In the genomic region with DNA sequence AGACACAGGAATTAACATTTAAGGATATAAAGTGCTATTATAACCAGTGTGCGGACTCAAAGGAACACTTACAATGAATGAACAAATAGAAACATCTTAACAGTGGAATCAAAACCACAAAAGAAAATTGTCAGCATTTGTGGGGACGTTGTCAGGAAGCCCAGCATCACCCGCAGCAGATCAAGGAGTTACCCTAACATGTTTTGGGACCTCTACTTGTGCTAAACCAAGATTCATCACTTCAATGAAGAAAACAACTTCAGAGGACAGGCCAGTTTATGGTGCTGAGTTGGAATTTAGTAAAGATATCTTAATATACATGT, we compare ENCODE assay signal across 13 mouse cellular contexts. TPM values are rescaled to one million over a fixed set of nuclear protein-coding genes. Genes with fewer than 3 reads are reported as not detected.
DNase-seq lines count a peak whose midpoint lies in the region; ATAC-seq lines count a peak whose summit lies in the region.
"Had no signal": no experiment of that assay in that cellular context is flagged by ENCODE, and none has a peak within 500 bp of the region (broad histone marks: within the 10 kb centered on the region; RNA-seq: fewer than 3 reads in every experiment).

No protein-coding gene starts in this region.

- peak; percentile 23 for ATAC-seq in inflammation-experienced regulatory T-cells, adult 6 months
- ATAC-seq: forebrain, embryonic 13.5 days; forebrain, embryonic 16.5 days had no signal

- DNase-seq in CD4-positive, CD25-positive, alpha-beta regulatory T cell, adult 2 months (ENCODE audit: low read depth, low spot score) = peak; percentile 39
- peak; percentile 8 for DNase-seq in T-cell, adult 2 months (ENCODE audit: low spot score)
- DNase-seq in MN1 (ENCODE audit: low spot score) = no peak
- no peak for DNase-seq in kidney, adult 18-20 months
- no peak for DNase-seq in lung, postnatal 25 days (ENCODE audit: low spot score)
- DNase-seq: adrenal gland, postnatal 25 days; cerebellum, adult 18-20 months; cerebellum, adult 9-10 months; cerebellum, postnatal 14 days; gastrocnemius, postnatal 14 days had no signal

RNA-seq across cellular contexts. Expression of gene Tmem170b, which starts 21.4 kb away (rescaled TPM):
- polyA plus RNA-seq in inflammation-experienced regulatory T-cells, adult 6 months (2017; shearing (Covaris generic)) = 10 to 100 TPM in 2 of 3 experiments, 1 to 10 TPM in 1; 8.4 to 13.6 (median 11.5) TPM

Comparison
In these comparisons a context has a peak if more than half of its experiments do, and no peak if none do; other contexts are left out.
1. DNase-seq: peak in CD4-positive, CD25-positive, alpha-beta regulatory T cell, adult 2 months (single experiment) and T-cell, adult 2 months (single experiment); none in MN1 (single experiment), kidney, adult 18-20 months (single experiment) and lung, postnatal 25 days (single experiment).